Mouse (Mus musculus): ENCODE measurements around the gene Mtmr3. TPM values are rescaled to one million over a fixed set of nuclear protein-coding genes. Genes with fewer than 3 reads are reported as not detected.

The Mtmr3 gene
- polyA plus RNA-seq, 1 experiment from 2014 or later: 25.9 TPM

DNA sequence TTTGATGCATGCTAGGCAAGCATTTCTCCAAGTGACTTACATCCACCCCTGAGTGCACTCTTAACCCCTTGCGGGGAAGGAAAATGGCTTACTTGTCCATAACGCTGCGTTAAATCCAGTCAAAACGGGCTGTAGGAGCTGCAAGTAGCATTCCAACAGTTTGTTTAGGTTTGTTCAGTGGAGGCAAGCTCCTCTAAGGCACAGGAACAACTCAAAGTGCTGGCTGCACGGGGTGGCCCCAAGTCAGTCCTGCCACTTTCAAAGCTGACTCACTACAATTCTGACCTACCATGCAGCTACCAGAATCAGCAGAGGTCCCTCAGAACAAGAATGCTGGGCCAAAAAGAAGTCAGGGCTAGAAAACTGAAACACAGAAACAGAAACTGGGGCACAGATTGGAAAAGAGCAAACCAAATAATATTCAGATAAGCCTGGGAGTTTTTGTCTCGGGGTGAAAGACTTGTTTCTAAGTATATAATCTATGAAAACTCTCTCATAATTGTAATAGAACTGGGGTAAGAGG, 72.5 kb downstream of the Mtmr3 start:
- no peak overlapping the region for H3K9ac ChIP-seq (ENCODE audit: low read length)
- WGBS: 81% methylated on average over 6 of the region's 6 CpGs
- H3K4me3 ChIP-seq (ENCODE audit: low read depth, low read length): no peak overlapping the region
- no peak overlapping the region for H3K4me2 ChIP-seq (ENCODE audit: low read length)
- DNase-seq (ENCODE audit: low spot score) (no peak), ATAC-seq (replicated peaks; ENCODE audit: low FRiP score, low TSS enrichment, low read depth) (no peak)
- H3K27ac ChIP-seq (ENCODE audit: low read depth): no peak overlapping the region
- H3K36me3 ChIP-seq (ENCODE audit: control insufficient read depth, insufficient read depth, low read length): peaks cover 53% of the 10 kb centered on the region
- H3K4me1 ChIP-seq (replicated peaks; ENCODE audit: control insufficient read depth, insufficient read depth, low read length): no peaks in the 10 kb centered on the region
- H3K9me3 ChIP-seq (ENCODE audit: control insufficient read depth, low read length): no peaks in the 10 kb centered on the region
- H3K27me3 ChIP-seq (replicated peaks; ENCODE audit: control insufficient read depth, insufficient read depth, low read length): no peaks in the 10 kb centered on the region

GRCm38 (mm10) chr11:4518981-4519380, 75.7 kb downstream of the Mtmr3 start:
- Histone ChIP-seq H3K36me3 (ENCODE audit: control insufficient read depth, insufficient read depth, low read length) (peaks cover 52% of the 10 kb centered on the region), H3K4me2 (ENCODE audit: low read length) (no peak overlapping the region), H3K27me3 (replicated peaks; ENCODE audit: control insufficient read depth, insufficient read depth, low read length) (no peaks in the 10 kb centered on the region), H3K9ac (ENCODE audit: low read length) (no peak overlapping the region), H3K4me1 (replicated peaks; ENCODE audit: control insufficient read depth, insufficient read depth, low read length) (no peaks in the 10 kb centered on the region), H3K4me3 (ENCODE audit: low read depth, low read length) (no peak overlapping the region), H3K9me3 (ENCODE audit: control insufficient read depth, low read length) (no peaks in the 10 kb centered on the region), H3K27ac (ENCODE audit: low read depth) (no peak overlapping the region)
- 84% methylated on average over 7 of the region's 7 CpGs for WGBS
- no peak for ATAC-seq (replicated peaks; ENCODE audit: low FRiP score, low TSS enrichment, low read depth)
- DNase-seq (ENCODE audit: low spot score): no peak

GRCm38 (mm10) chr11:4507421-4507820, 87.2 kb downstream of the Mtmr3 start:
- no peak for ATAC-seq (replicated peaks; ENCODE audit: low FRiP score, low TSS enrichment, low read depth)
- peaks cover 45% of the 10 kb centered on the region for H3K36me3 ChIP-seq (ENCODE audit: control insufficient read depth, insufficient read depth, low read length)
- H3K4me1 ChIP-seq (replicated peaks; ENCODE audit: control insufficient read depth, insufficient read depth, low read length): no peaks in the 10 kb centered on the region

DNA sequence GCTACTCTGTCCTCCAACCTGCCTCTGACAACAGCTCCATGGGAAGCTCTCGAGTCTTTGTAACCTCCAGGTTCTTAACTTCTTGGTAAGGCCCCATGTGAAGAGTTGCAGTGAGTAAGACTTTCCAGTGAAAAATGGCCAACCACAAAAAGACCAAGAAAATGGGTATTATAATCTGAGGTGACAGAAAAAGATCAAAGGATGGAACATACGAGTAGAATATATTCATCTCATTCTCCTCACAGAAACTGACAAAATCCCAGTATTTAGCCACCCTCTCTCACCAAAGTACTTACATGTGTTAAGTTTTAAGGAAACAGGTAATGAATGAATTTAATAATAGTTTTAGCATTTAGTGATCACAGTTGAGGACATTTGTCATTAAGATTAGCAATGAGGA, 88.2 kb downstream of the Mtmr3 start:
- DNase-seq (ENCODE audit: low spot score) (no peak), ATAC-seq (replicated peaks; ENCODE audit: low FRiP score, low TSS enrichment, low read depth) (no peak)
- Histone ChIP-seq H3K9ac (ENCODE audit: low read length) (no peak overlapping the region), H3K4me2 (ENCODE audit: low read length) (no peak overlapping the region), H3K4me1 (replicated peaks; ENCODE audit: control insufficient read depth, insufficient read depth, low read length) (no peaks in the 10 kb centered on the region), H3K27ac (ENCODE audit: low read depth) (no peak overlapping the region), H3K27me3 (replicated peaks; ENCODE audit: control insufficient read depth, insufficient read depth, low read length) (no peaks in the 10 kb centered on the region), H3K9me3 (ENCODE audit: control insufficient read depth, low read length) (no peaks in the 10 kb centered on the region), H3K4me3 (ENCODE audit: low read depth, low read length) (no peak overlapping the region), H3K36me3 (ENCODE audit: control insufficient read depth, insufficient read depth, low read length) (peaks cover 51% of the 10 kb centered on the region)
- 84% methylated on average over 2 of the region's 2 CpGs for WGBS

More at GRCm38 (mm10) chr11:4507421-4507820, 87.2 kb downstream of the Mtmr3 start:
- Histone ChIP-seq H3K4me2 (ENCODE audit: low read length) (no peak overlapping the region), H3K27me3 (replicated peaks; ENCODE audit: control insufficient read depth, insufficient read depth, low read length) (no peaks in the 10 kb centered on the region), H3K4me3 (ENCODE audit: low read depth, low read length) (no peak overlapping the region), H3K9me3 (ENCODE audit: control insufficient read depth, low read length) (no peaks in the 10 kb centered on the region), H3K9ac (ENCODE audit: low read length) (no peak overlapping the region), H3K27ac (ENCODE audit: low read depth) (no peak overlapping the region)
- WGBS: 87% methylated on average over 2 of the region's 2 CpGs
- no peak for DNase-seq (ENCODE audit: low spot score)

DNA sequence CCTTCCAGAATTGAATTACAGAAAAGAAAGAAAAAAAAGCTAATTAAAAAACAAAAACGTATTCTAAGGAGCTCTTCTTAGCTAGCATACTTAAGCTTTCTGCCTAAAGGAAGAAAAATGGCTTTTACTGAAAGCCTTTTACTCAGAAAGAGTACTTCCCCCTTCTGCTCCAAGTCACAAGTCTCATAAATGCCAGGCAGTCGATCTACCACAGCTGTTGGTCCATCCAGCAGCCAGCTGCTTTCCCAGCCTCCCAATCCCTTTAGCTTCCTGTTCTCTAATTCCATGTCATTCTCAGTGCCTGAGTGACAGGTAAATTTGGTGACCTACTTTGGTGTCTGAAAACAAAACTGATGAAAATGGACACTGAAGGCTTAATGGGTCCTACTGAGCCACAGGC, 92.5 kb downstream of the Mtmr3 start:
- 60% methylated on average over 2 of the region's 2 CpGs for WGBS
- no peak overlapping the region for H3K9ac ChIP-seq (ENCODE audit: low read length)
- DNase-seq (ENCODE audit: low spot score): no peak
- H3K36me3 ChIP-seq (ENCODE audit: control insufficient read depth, insufficient read depth, low read length): peaks cover 67% of the 10 kb centered on the region
- H3K4me1 ChIP-seq (replicated peaks; ENCODE audit: control insufficient read depth, insufficient read depth, low read length): no peaks in the 10 kb centered on the region
- H3K27me3 ChIP-seq (replicated peaks; ENCODE audit: control insufficient read depth, insufficient read depth, low read length): no peaks in the 10 kb centered on the region
- H3K9me3 ChIP-seq (ENCODE audit: control insufficient read depth, low read length): no peaks in the 10 kb centered on the region
- H3K4me3 ChIP-seq (ENCODE audit: low read depth, low read length): no peak overlapping the region
- no peak for ATAC-seq (replicated peaks; ENCODE audit: low FRiP score, low TSS enrichment, low read depth)
- H3K4me2 ChIP-seq (ENCODE audit: low read length): no peak overlapping the region
- H3K27ac ChIP-seq (ENCODE audit: low read depth): no peak overlapping the region

- ATAC-seq (replicated peaks; ENCODE audit: low FRiP score, low TSS enrichment, low read depth): no peak
- WGBS: 94% methylated on average over 4 of the region's 4 CpGs
- Histone ChIP-seq H3K27me3 (replicated peaks; ENCODE audit: control insufficient read depth, insufficient read depth, low read length) (no peaks in the 10 kb centered on the region), H3K4me2 (ENCODE audit: low read length) (no peak overlapping the region), H3K9me3 (ENCODE audit: control insufficient read depth, low read length) (no peaks in the 10 kb centered on the region), H3K9ac (ENCODE audit: low read length) (no peak overlapping the region), H3K27ac (ENCODE audit: low read depth) (no peak overlapping the region), H3K4me3 (ENCODE audit: low read depth, low read length) (no peak overlapping the region), H3K4me1 (replicated peaks; ENCODE audit: control insufficient read depth, insufficient read depth, low read length) (no peaks in the 10 kb centered on the region), H3K36me3 (ENCODE audit: control insufficient read depth, insufficient read depth, low read length) (peaks cover 68% of the 10 kb centered on the region)
- no peak for DNase-seq (ENCODE audit: low spot score)
Observed at GRCm38 (mm10) chr11:4500826-4501225, 93.8 kb downstream of the Mtmr3 start.

GRCm38 (mm10) chr11:4500261-4500660, 94.4 kb downstream of the Mtmr3 start:
- no peaks in the 10 kb centered on the region for H3K9me3 ChIP-seq (ENCODE audit: control insufficient read depth, low read length)
- H3K27me3 ChIP-seq (replicated peaks; ENCODE audit: control insufficient read depth, insufficient read depth, low read length): no peaks in the 10 kb centered on the region
- DNase-seq (ENCODE audit: low spot score) (no peak), ATAC-seq (replicated peaks; ENCODE audit: low FRiP score, low TSS enrichment, low read depth) (no peak)
- WGBS: 95% methylated on average over 1 of the region's 1 CpGs
- H3K36me3 ChIP-seq (ENCODE audit: control insufficient read depth, insufficient read depth, low read length): peaks cover 69% of the 10 kb centered on the region
- H3K4me3 ChIP-seq (ENCODE audit: low read depth, low read length): no peak overlapping the region
- no peak overlapping the region for H3K4me2 ChIP-seq (ENCODE audit: low read length)
- no peak overlapping the region for H3K27ac ChIP-seq (ENCODE audit: low read depth)
- no peak overlapping the region for H3K9ac ChIP-seq (ENCODE audit: low read length)
- no peaks in the 10 kb centered on the region for H3K4me1 ChIP-seq (replicated peaks; ENCODE audit: control insufficient read depth, insufficient read depth, low read length)

DNA sequence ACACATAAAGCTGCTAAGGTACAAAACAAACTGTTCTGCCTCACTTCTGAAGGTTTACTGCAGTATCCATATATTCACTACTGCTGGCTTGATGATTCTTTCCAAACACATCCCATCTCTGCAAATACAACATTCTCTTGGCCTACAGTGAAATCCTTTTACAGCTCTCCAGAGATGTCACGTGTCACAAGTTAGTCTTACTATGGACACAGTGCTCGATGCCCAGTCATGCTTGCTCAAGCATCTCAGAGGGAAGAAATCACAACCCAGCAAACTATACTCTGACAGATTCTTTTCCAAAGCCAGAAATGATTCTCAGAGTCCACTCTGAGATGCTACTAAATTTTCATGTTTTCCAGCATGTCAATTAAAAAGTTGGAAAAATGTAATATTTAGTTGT, 95.2 kb downstream of the Mtmr3 start:
- Histone ChIP-seq H3K4me2 (ENCODE audit: low read length) (no peak overlapping the region), H3K27ac (ENCODE audit: low read depth) (no peak overlapping the region), H3K9ac (ENCODE audit: low read length) (no peak overlapping the region), H3K4me3 (ENCODE audit: low read depth, low read length) (no peak overlapping the region), H3K4me1 (replicated peaks; ENCODE audit: control insufficient read depth, insufficient read depth, low read length) (no peaks in the 10 kb centered on the region), H3K36me3 (ENCODE audit: control insufficient read depth, insufficient read depth, low read length) (peaks cover 70% of the 10 kb centered on the region), H3K27me3 (replicated peaks; ENCODE audit: control insufficient read depth, insufficient read depth, low read length) (no peaks in the 10 kb centered on the region), H3K9me3 (ENCODE audit: control insufficient read depth, low read length) (no peaks in the 10 kb centered on the region)
- 85% methylated on average over 2 of the region's 2 CpGs for WGBS
- ATAC-seq (replicated peaks; ENCODE audit: low FRiP score, low TSS enrichment, low read depth) (no peak), DNase-seq (ENCODE audit: low spot score) (no peak)

- Histone ChIP-seq H3K27ac (ENCODE audit: low read depth) (no peak overlapping the region), H3K4me3 (ENCODE audit: low read depth, low read length) (no peak overlapping the region), H3K36me3 (ENCODE audit: control insufficient read depth, insufficient read depth, low read length) (peaks cover 67% of the 10 kb centered on the region), H3K9me3 (ENCODE audit: control insufficient read depth, low read length) (no peaks in the 10 kb centered on the region), H3K9ac (ENCODE audit: low read length) (no peak overlapping the region), H3K27me3 (replicated peaks; ENCODE audit: control insufficient read depth, insufficient read depth, low read length) (no peaks in the 10 kb centered on the region), H3K4me1 (replicated peaks; ENCODE audit: control insufficient read depth, insufficient read depth, low read length) (no peaks in the 10 kb centered on the region), H3K4me2 (ENCODE audit: low read length) (no peak overlapping the region)
- 76% methylated on average over 9 of the region's 9 CpGs for WGBS
- DNase-seq (ENCODE audit: low spot score) (no peak), ATAC-seq (replicated peaks; ENCODE audit: low FRiP score, low TSS enrichment, low read depth) (no peak)
Observed at GRCm38 (mm10) chr11:4498774-4499173, 95.9 kb downstream of the Mtmr3 start.
